Mouse (Mus musculus) kidney, adult 11 months (tissue): Measurements from ENCODE around the gene Tes.
"Not testable (repeated sequence)": the region's sequence is repeated elsewhere in the genome, so short reads cannot be mapped to it uniquely, and the experiment has no call there.

ENCODE experiments used
- DNase-seq: peaks from one replicate; pipeline ENCODE4 v3.0.0; 2022

The Tes gene

GRCm38 (mm10) chr6:17064936-17065790 lies at the start of gene Tes:
Gene Tes, plus strand, starts transcription at chr6:17065149.
- peak; percentile 88 for DNase-seq

- DNase-seq: no peak
Observed at GRCm38 (mm10) chr6:17025886-17026285, 39.1 kb upstream of the Tes start.

- no peak for DNase-seq
Observed at GRCm38 (mm10) chr6:17027572-17027971, 37.4 kb upstream of the Tes start.

- DNase-seq: no peak
Observed at GRCm38 (mm10) chr6:17028809-17029208, 36.1 kb upstream of the Tes start.

- peak; percentile 5 for DNase-seq
Observed at GRCm38 (mm10) chr6:17032231-17032728, 32.7 kb upstream of the Tes start.

GRCm38 (mm10) chr6:17034095-17034494 lies 30.9 kb upstream of the Tes start:
- DNase-seq: no peak

GRCm38 (mm10) chr6:17035228-17035627 lies 29.7 kb upstream of the Tes start:
- no peak for DNase-seq

- no peak for DNase-seq
Observed at GRCm38 (mm10) chr6:17051432-17052025, 13.4 kb upstream of the Tes start.

- no peak for DNase-seq
Observed at GRCm38 (mm10) chr6:17053028-17053660, 11.8 kb upstream of the Tes start.

GRCm38 (mm10) chr6:17054781-17055180 lies 10.2 kb upstream of the Tes start:
- DNase-seq: no peak

GRCm38 (mm10) chr6:17055659-17056058 lies 9.3 kb upstream of the Tes start:
- DNase-seq: no peak

- peak; percentile 46 for DNase-seq
Observed at GRCm38 (mm10) chr6:17059501-17059900, 5.4 kb upstream of the Tes start.

GRCm38 (mm10) chr6:17060154-17060553 lies 4.8 kb upstream of the Tes start:
- no peak for DNase-seq

GRCm38 (mm10) chr6:17061826-17062225 lies 3.1 kb upstream of the Tes start:
- DNase-seq: not testable (repeated sequence)

- peak; percentile 56 for DNase-seq
Observed at GRCm38 (mm10) chr6:17062366-17062765, 2.6 kb upstream of the Tes start.

- DNase-seq: no peak
Observed at GRCm38 (mm10) chr6:17065791-17066169, 831 bp downstream of the Tes start.

GRCm38 (mm10) chr6:17066211-17066940 lies 1.4 kb downstream of the Tes start:
- DNase-seq: no peak

GRCm38 (mm10) chr6:17071899-17072298 lies 7.0 kb downstream of the Tes start:
- no peak for DNase-seq

GRCm38 (mm10) chr6:17072338-17072737 lies 7.4 kb downstream of the Tes start:
- no peak for DNase-seq

GRCm38 (mm10) chr6:17072763-17073484 lies 8.0 kb downstream of the Tes start:
- DNase-seq: no peak

- DNase-seq: no peak
Observed at GRCm38 (mm10) chr6:17077270-17077669, 12.3 kb downstream of the Tes start.

- peak; percentile 29 for DNase-seq
Observed at GRCm38 (mm10) chr6:17077720-17078119, 12.8 kb downstream of the Tes start.
